Mouse (Mus musculus): Measurements from ENCODE around the gene D8Ertd738e.
A peak's percentile ranks its signal among the peaks of the same experiment; 100 is the strongest.

The D8Ertd738e gene

DNA sequence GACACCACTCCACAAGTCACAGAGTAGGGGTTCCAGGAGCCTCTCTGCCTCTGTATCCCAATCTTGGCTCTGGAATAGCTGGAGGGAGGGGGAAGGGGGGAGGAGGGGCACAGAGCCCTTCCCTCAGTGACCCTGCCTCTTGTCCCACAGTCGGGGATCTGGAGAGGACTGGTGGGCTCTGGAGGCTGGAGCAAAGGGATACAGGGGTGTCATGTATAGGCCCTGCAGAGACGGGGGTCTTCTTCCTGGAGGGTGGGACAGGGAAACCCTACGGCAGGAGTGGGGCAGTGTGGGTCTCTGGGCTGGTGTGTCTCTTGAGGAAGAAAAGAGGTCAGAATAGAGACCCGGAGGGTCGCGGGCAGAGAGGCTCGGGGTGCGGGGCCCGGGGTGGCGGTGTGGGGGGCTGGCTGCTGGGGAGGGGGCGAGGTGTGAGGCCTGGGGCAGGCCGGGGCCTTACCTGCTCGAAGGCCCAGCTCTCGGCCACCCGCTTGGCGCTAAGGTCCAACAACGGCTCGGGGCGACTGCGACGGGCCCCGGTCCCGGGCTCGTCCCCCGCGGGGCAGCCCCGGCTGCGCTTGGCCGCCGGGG is 13.0 kb downstream of the D8Ertd738e start:
- DNase-seq = peak; percentile 49 to 60

DNA sequence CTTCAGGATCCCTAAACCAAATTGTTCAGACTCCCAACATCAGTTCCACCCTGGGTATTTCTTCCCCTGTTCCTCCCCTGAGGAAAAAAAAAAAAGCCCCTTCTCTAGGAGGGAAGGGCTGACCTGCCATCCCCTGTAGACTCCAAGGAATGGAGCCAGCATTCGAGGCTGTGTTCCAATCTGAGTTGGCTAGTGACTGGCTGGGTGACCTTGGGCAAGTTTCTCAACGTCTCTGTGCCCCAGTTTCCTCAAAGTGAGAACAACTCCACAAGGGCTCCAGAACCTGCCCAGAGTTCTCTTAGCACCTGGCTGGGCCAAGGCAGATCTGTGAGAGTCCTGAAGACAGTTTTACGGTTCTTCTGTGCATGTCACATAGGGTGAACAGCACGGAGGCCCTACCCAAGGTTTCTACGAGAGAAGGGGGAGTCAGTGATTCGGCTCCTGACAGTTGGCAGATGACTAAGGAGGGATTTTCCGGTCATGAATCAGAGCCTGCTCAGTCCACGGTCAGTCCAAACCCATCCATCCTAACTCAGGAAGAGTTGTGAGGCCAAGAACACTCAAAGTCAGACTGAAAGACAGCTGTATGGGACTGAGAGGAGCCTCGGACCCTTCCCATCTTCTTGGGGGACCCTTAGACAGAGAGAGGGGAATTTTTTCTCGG is 13.6 kb downstream of the D8Ertd738e start:
- peak in 1 of 2 experiments; percentile 26 for DNase-seq

- DNase-seq = no peak
These were observed 16.5 kb downstream of the D8Ertd738e start for GRCm38 (mm10) chr8:84233055-84233454.

GRCm38 (mm10) chr8:84230735-84231134 is 18.8 kb downstream of the D8Ertd738e start:
- DNase-seq = no peak

GRCm38 (mm10) chr8:84223322-84224029 is 26.0 kb downstream of the D8Ertd738e start:
- DNase-seq = no peak

- no peak for DNase-seq
These were observed 26.9 kb downstream of the D8Ertd738e start for GRCm38 (mm10) chr8:84222566-84223165.

GRCm38 (mm10) chr8:84220105-84220504 is 29.4 kb downstream of the D8Ertd738e start:
- DNase-seq = no peak

DNA sequence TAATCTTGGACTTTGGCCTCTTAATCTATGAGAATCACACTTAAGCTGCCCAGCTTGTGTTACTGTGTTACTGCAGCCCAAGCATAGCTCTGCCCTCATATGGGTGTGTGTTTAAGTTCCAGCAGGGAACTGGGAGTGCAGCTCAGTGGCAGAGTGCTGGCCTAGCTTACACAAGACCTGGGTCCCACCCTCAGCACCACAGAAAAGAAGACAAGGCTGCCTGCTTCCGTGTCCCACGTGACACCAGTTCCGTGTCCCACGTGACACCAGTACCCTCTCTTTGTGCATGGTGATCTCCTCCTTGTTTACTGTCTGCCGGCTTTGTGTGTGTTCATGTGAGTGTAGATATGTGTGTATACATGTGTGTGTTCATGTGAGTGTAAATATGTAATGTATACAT is 31.4 kb downstream of the D8Ertd738e start:
- no peak for DNase-seq

GRCm38 (mm10) chr8:84217206-84217605 is 32.3 kb downstream of the D8Ertd738e start:
- DNase-seq = no peak

DNA sequence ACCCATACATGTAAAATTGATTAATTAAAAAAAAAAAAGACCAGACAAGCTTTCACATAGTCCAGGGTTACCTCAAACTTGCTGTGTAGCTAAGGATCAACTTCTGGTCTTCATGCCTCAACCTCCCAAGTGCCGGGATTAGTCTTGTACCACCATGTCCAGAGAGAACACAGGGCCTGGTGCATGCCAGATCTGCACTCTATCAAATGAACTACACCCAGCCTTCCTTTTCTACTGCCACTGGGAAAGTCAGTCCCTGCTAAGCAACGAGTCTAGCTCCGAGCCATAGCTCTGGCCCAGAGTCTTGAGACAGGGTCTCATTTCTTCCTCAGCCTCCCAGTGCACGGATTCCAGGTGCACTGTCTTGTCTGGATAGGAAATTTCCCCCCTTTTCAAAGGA is 36.2 kb downstream of the D8Ertd738e start:
- no peak for DNase-seq

- no peak for DNase-seq
These were observed 37.5 kb downstream of the D8Ertd738e start for GRCm38 (mm10) chr8:84211881-84212563.

- peak in 1 of 2 experiments; percentile 19 for DNase-seq
These were observed 38.3 kb downstream of the D8Ertd738e start for GRCm38 (mm10) chr8:84211202-84211601.

- peak; percentile 92 to 96 for DNase-seq
These were observed 39.2 kb downstream of the D8Ertd738e start for GRCm38 (mm10) chr8:84210167-84210791.

DNA sequence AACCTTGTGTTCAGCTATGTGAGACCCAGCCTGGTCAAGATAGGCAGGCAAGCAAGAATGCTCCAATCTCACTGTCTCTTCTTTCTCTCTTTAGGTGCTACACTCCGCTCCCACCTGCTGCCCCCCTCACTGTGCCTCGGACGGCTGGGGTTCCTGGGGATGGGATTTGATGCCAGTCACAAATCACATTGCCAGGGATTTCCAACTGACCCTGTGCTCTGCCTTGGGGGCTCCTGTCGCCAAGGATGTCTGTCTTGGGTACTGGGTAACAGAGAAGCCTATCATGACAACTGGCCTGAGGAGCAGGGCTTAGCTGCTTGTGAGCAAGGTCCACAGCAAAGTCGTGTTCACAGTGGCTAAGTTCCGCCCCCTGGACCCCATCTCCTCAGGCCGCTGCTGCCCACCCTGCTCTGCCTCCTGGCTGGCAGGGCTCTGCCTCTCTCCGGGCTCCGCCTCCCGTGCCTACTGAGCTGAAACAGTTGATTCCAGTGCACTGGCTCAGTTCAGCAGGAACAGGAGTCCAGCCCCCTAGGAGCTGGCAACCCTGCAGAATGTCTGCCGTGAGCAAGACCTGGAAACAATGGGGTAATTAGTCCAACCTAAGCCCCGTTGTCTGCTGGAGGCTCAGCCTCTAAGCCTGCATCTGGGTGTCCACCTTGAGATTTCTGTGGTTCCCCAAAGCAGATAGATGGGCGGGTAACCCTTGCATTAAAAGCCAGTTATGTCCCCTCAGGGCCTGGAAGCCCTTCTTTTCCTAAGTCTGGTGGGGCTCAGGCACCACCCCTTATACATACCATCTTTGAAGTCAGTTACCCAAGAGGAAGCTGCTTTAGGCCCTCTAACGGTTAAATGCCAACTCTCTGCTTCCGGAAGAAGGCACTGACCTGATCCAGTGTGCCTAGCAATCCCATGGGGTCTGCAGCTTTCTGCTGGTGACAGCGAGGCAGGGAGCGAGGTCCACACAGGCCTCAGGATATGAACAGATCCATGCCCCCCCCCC is 40.8 kb downstream of the D8Ertd738e start:
- peak; percentile 50 to 65 for DNase-seq

DNA sequence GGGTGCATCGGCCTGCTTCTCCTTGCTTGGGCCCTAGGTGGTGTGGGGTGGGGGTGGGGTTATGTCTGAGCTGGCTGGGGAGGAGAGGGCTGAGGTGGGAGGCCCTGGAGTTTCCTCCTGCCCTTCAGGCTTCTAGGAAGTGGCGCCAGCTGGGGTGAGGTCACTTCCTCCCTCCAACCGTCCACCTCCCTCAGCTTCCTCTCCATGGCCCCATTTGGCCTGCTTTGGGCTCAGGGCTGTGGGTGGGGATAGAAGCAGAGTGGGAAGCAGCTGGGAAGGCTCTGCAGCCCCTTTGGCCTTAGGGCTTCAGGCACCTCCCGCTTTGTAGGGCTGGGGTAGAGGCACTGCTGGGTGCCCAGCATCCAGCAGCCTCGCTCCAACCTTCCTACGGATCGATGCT is 41.7 kb downstream of the D8Ertd738e start:
- no peak for DNase-seq

- no peak for DNase-seq
These were observed 42.9 kb downstream of the D8Ertd738e start for GRCm38 (mm10) chr8:84206666-84207065.

DNA sequence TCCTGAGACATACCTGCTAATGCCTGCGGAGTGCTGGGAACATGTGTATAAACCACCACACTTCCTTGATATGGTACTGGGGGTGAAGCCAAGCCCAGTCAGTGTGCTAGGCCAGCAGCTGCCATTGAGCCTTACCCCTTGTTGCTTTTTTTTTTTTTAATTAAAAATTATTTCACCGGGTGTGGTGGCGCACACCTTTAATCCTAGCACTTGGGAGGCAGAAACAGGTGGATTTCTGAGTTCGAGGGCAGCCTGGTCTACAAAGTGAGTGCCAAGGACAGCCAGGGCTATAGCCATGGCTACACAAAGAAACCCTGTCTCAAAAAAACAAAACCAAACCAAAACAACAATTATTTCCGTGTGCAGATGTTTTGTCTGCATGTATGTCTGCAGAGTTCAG is 44.4 kb downstream of the D8Ertd738e start:
- no peak for DNase-seq

DNA sequence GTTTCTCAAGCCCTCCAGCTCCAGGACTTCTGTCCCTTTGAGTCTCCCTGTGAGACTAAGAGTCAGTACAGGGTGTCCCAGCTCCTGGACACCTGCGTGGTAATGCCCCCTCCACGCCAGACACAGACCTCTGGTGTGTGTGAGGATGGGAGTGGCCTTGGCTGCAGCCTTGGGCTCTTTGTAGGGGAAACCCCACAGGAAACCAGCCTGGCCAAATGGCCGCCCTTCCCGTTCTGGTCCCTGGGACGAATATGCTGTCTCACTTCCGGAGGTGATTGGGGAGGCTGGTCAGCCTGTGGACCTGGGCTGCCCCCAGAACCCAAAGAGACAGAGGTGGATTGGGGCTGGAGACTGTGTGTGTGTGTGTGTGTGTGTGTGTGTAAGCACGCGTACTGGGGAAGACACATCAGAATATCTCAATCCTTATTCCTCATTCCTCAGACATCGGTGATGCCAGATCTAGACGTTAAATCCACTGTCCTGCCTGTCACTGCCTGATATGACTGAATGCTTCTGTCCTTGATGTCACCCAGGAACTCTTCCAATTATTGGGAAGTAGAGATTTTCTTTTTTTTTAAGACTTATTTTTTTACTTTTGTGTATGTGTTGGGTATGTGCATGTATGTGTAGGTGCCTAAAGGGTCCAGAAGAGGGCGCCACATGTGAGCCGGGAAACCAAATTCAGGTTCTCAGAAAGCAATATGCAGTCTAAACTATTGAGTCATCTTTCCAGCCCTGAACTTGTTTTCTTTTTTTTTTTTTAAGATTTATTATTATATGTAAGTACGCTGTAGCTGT is 45.3 kb downstream of the D8Ertd738e start:
- peak; percentile 32 to 39 for DNase-seq

DNA sequence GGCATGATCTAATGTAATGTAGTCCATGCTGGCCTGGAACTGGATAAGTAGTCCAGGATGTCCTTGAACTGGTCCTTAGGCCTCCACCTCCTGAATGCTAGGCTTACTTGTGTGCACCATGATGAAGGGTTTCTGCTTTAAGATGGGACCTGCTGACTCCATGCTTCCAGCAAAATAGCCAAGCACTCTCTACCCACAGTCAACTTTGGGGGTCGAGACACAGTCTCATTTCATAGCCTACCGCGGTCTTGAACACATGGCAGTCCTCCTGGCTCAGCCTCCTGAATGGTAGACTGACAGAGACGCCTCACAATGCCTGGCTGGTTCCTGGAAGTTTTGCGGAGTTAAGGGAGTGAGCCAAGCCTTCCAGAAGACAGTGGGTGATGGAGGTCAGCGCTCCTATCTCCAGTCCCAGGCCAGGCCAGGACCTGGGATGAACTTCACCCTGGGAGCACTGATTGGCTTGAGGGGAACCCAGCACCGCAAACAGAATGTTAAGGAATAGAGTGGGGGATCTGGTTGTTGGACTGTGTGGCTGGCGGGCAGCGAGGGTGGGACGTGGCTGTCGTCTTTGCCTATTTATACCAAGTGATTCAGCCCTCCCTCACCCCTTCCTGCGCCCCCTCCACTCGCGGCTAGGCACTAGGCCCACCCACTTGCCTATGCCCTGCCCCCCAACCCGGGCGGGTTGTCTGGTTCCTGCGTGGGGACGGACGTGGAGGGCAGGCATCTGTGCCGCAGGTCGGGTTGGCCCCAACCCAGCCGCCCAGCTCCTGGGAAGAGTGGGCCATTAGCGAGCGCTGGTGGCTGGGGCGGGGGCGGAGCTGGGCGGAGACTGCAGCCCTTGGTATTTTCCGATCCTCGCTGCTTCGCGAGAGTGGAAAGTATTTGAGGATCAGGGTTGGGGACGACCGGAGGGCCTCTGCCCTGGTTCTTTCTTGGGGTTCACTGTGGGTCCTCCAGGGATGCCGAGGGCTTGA is 46.3 kb downstream of the D8Ertd738e start:
- peak; percentile 80 to 84 for DNase-seq
